Mouse (Mus musculus): ENCODE measurements around the gene Shc4. TPM values are rescaled to one million over a fixed set of nuclear protein-coding genes. Genes with fewer than 3 reads are reported as not detected.

Gene Shc4
- total and polyA plus RNA-seq, 2 experiments from 2014 or later: 0.44 to 4.4 TPM

GRCm38 (mm10) chr2:125624127-125624685, 99.7 kb downstream of the Shc4 start:
- 8% methylated on average over 9 of the region's 9 CpGs for WGBS
- TF ChIP-seq EP300 (IDR thresholded peaks at IDR 0.05; ENCODE audit: low read depth): no peak
- no peak for TF ChIP-seq CTCF (IDR thresholded peaks at IDR 0.05; ENCODE audit: low read depth)
- no peak for DNase-seq (ENCODE audit: low spot score)
- Histone ChIP-seq H3K4me1 (ENCODE audit: control insufficient read depth, insufficient read depth) (peaks cover 20% of the 10 kb centered on the region; the same call in 1 of the 2 replicates), H3K9me3 (replicated peaks; ENCODE audit: control insufficient read depth, low read length) (no peaks in the 10 kb centered on the region), H3K27me3 (ENCODE audit: control insufficient read depth, insufficient read depth, low read length) (no peaks in the 10 kb centered on the region), H3K9ac (replicated peaks; ENCODE audit: low read depth, low read length) (peak overlapping the region; percentile 62), H3K27ac (ENCODE audit: low read depth) (peak overlapping the region; percentile 1; the same call in 1 of the 2 replicates), H3K4me2 (ENCODE audit: low read depth, low read length) (peak overlapping the region; percentile 65), H3K4me3 (ENCODE audit: low read depth, low read length) (peak overlapping the region; percentile 76), H3K36me3 (replicated peaks; ENCODE audit: control insufficient read depth, insufficient read depth, low read length) (peaks cover 19% of the 10 kb centered on the region)
- ATAC-seq (ENCODE audit: insufficient read depth, low read depth): no peak

GRCm38 (mm10) chr2:125623211-125623610, 100.7 kb downstream of the Shc4 start:
- no peak overlapping the region for H3K9ac ChIP-seq (replicated peaks; ENCODE audit: low read depth, low read length)
- H3K27ac ChIP-seq (ENCODE audit: low read depth): no peak overlapping the region
- H3K36me3 ChIP-seq (replicated peaks; ENCODE audit: control insufficient read depth, insufficient read depth, low read length): peaks cover 27% of the 10 kb centered on the region
- no peak for TF ChIP-seq EP300 (IDR thresholded peaks at IDR 0.05; ENCODE audit: low read depth)
- no peak for TF ChIP-seq CTCF (IDR thresholded peaks at IDR 0.05; ENCODE audit: low read depth)
- H3K27me3 ChIP-seq (ENCODE audit: control insufficient read depth, insufficient read depth, low read length): no peaks in the 10 kb centered on the region
- no peak overlapping the region for H3K4me3 ChIP-seq (ENCODE audit: low read depth, low read length)
- no peaks in the 10 kb centered on the region for H3K9me3 ChIP-seq (replicated peaks; ENCODE audit: control insufficient read depth, low read length)
- H3K4me1 ChIP-seq (ENCODE audit: control insufficient read depth, insufficient read depth): peaks cover 15% of the 10 kb centered on the region; the same call in 1 of the 2 replicates
- DNase-seq (ENCODE audit: low spot score) (no peak), ATAC-seq (ENCODE audit: insufficient read depth, low read depth) (no peak)
- H3K4me2 ChIP-seq (ENCODE audit: low read depth, low read length): peak overlapping the region; percentile 65; the same call in 1 of the 2 replicates
- WGBS: 89% methylated on average over 15 of the region's 15 CpGs

GRCm38 (mm10) chr2:125620213-125620907, 103.6 kb downstream of the Shc4 start:
- Histone ChIP-seq H3K4me2 (ENCODE audit: low read depth, low read length) (no peak overlapping the region), H3K9me3 (replicated peaks; ENCODE audit: control insufficient read depth, low read length) (no peaks in the 10 kb centered on the region), H3K9ac (replicated peaks; ENCODE audit: low read depth, low read length) (no peak overlapping the region), H3K4me1 (ENCODE audit: control insufficient read depth, insufficient read depth) (peaks cover 8% of the 10 kb centered on the region; the same call in 1 of the 2 replicates), H3K36me3 (replicated peaks; ENCODE audit: control insufficient read depth, insufficient read depth, low read length) (peaks cover 46% of the 10 kb centered on the region), H3K27me3 (ENCODE audit: control insufficient read depth, insufficient read depth, low read length) (no peaks in the 10 kb centered on the region), H3K4me3 (ENCODE audit: low read depth, low read length) (no peak overlapping the region), H3K27ac (ENCODE audit: low read depth) (no peak overlapping the region)
- WGBS: 89% methylated on average over 25 of the region's 25 CpGs
- no peak for TF ChIP-seq CTCF (IDR thresholded peaks at IDR 0.05; ENCODE audit: low read depth)
- TF ChIP-seq EP300 (IDR thresholded peaks at IDR 0.05; ENCODE audit: low read depth): no peak
- ATAC-seq (ENCODE audit: insufficient read depth, low read depth) (no peak), DNase-seq (ENCODE audit: low spot score) (no peak)

- TF ChIP-seq EP300 (IDR thresholded peaks at IDR 0.05; ENCODE audit: low read depth) (no peak), CTCF (IDR thresholded peaks at IDR 0.05; ENCODE audit: low read depth) (no peak)
- WGBS: 71% methylated on average over 8 of the region's 8 CpGs
- Histone ChIP-seq H3K4me3 (ENCODE audit: low read depth, low read length) (no peak overlapping the region), H3K4me2 (ENCODE audit: low read depth, low read length) (no peak overlapping the region), H3K36me3 (replicated peaks; ENCODE audit: control insufficient read depth, insufficient read depth, low read length) (peaks cover 84% of the 10 kb centered on the region), H3K27me3 (ENCODE audit: control insufficient read depth, insufficient read depth, low read length) (no peaks in the 10 kb centered on the region), H3K27ac (ENCODE audit: low read depth) (no peak overlapping the region), H3K4me1 (ENCODE audit: control insufficient read depth, insufficient read depth) (no peaks in the 10 kb centered on the region), H3K9ac (replicated peaks; ENCODE audit: low read depth, low read length) (no peak overlapping the region), H3K9me3 (replicated peaks; ENCODE audit: control insufficient read depth, low read length) (no peaks in the 10 kb centered on the region)
- DNase-seq (ENCODE audit: low spot score): no peak
- no peak for ATAC-seq (ENCODE audit: insufficient read depth, low read depth)
Measured at GRCm38 (mm10) chr2:125615858-125616424, 108.0 kb downstream of the Shc4 start.

- TF ChIP-seq EP300 (IDR thresholded peaks at IDR 0.05; ENCODE audit: low read depth) (no peak), CTCF (IDR thresholded peaks at IDR 0.05; ENCODE audit: low read depth) (no peak)
- Histone ChIP-seq H3K27me3 (ENCODE audit: control insufficient read depth, insufficient read depth, low read length) (no peaks in the 10 kb centered on the region), H3K9ac (replicated peaks; ENCODE audit: low read depth, low read length) (no peak overlapping the region), H3K9me3 (replicated peaks; ENCODE audit: control insufficient read depth, low read length) (no peaks in the 10 kb centered on the region), H3K4me1 (ENCODE audit: control insufficient read depth, insufficient read depth) (no peaks in the 10 kb centered on the region), H3K36me3 (replicated peaks; ENCODE audit: control insufficient read depth, insufficient read depth, low read length) (peaks cover 82% of the 10 kb centered on the region), H3K4me2 (ENCODE audit: low read depth, low read length) (no peak overlapping the region), H3K27ac (ENCODE audit: low read depth) (no peak overlapping the region), H3K4me3 (ENCODE audit: low read depth, low read length) (no peak overlapping the region)
- DNase-seq (ENCODE audit: low spot score) (no peak), ATAC-seq (ENCODE audit: insufficient read depth, low read depth) (no peak)
- WGBS: 88% methylated on average over 7 of the region's 7 CpGs
Measured at GRCm38 (mm10) chr2:125615440-125615839, 108.5 kb downstream of the Shc4 start.

All from heart, postnatal 0 days (tissue).